Mouse (Mus musculus): ENCODE measurements at regions not wholly inside any gene's neighbourhood (a gene's known extent, or its start where the extent isn't known, plus 50 kb on each side); places are given as distances from the start of the nearest gene placed in this dataset.

DNA sequence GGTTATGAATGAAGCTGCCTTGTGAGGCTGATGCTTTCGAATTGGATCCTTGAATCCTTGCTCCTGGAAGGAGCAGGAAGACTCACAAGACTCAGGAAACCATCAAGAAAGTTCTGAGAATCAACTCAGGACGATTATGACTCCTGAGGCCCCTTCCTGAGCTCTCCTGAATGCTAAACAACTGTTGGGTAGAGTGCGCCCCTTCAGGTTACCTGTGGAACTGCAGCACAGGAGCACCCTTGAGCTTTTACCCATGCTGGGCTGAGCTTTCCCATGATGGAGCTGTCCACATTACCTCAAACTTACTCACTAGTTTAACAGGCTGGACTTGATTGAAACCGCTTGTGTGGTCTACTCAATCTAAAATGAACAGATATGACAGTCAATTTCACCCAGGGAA, 553.3 kb downstream of the Jrkl start:
- DNase-seq (ENCODE audit: low read depth), result peak; percentile 4

DNA sequence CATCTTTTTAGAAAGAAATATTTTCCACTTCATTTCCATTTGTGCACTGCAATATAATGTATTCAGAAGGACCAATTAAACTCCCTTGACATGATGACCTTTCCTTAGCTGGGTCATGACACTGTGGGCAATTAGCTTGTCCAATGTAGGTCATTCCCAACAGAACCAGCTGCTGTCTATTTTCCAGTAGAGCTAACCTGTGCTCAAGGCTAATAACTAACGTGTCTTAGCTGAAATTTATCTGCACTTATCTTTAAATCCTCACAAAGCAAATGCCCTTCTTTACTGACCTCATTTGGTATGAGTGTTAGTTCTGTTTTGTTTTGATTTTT, 554.7 kb downstream of the Jrkl start:
- DNase-seq (ENCODE audit: low read depth), result no peak

DNA sequence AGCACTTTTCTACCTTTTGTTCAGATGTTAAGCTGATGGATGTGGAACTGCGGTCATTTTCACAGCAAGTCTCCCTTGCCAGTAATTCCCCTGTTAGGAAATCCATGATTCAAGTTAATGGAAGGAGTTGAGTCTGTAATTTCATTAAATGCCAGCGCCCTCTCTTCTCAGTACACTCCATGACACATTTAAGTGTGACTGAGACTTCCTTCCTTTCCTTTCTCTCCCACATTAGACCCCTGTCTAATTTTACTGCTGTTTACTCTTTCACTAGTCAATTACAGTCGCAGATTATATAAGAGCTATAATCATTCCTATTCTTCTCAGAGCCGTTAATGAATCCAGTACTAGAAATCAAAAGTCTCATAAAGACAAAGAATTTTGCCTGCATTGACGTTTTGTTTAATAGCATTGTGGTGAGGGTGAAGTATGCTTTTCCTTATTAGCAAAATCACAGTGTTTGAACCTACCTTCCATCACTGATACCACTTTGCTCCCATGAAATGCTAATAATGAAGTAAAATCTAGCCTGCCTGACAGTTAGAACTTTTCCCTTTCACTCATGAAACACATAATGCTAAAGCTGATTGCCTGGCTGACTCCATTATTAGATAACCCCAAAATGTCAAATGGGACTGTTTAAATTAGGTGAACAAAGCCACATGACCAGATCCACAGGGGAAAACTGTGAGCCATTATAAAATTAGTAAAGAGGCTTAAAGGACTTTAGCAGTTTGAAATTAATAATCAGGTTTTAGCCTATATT, 555.3 kb downstream of the Jrkl start:
- DNase-seq (ENCODE audit: low read depth), result no peak

All from 416B (cell line).